Mouse (Mus musculus): Measurements from ENCODE around the gene C130032M10Rik.
"Not testable (repeated sequence)": the region's sequence is repeated elsewhere in the genome, so short reads cannot be mapped to it uniquely, and the experiment has no call there.

Gene C130032M10Rik

DNA sequence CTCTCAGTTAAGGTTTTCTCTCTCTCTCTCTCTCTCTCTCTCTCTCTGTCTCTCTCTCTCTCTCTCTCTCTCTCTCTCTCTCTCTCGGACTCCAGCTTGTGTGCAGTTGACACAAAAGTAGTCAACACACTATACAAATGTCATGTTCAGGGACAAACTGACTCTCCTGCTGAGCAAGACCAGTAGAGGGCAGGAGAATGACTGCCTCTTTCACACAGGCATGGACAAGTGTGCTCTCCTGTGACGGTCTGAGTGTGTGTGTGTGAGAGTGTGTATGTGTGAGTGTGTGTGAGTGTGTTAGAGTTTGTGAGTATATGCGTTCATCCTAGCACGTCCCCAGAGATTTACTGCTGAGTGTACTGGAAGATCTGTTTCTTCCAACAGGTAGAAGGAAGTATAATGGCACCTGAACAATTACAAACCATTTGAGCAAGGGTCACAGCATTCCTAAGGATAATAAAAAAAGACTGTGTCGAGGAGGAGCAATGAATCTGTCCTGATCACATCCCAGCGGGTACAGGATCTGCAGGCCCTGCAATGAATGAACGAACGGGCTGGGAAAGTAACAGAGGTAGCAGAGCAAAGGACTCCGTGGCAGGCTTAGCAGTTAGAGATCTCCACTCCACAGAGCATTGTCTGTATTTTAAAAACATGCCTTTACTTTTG, 3.4 kb downstream of the C130032M10Rik start:
- no peak for DNase-seq (ENCODE audit: low spot score)

DNA sequence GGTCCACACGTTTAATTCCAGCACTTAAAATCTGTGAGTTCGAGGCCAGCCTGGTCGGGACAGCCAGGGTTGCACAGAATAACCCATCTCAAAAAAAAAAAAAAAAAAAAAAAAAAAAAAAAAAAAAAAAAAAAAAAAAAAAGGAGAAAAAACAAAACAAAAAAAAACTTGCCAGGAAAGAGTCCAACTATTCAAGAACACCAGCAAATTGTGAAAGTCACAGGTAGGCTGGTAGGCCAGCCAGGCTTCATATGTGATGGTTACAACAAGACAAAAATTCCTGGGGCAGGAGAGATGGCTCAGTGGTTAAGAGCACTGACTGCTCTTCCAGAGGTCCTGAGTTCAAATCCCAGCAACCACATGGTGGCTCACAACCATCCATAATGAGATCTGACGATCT, 5.0 kb downstream of the C130032M10Rik start:
- DNase-seq (ENCODE audit: low spot score): not testable (repeated sequence)

DNA sequence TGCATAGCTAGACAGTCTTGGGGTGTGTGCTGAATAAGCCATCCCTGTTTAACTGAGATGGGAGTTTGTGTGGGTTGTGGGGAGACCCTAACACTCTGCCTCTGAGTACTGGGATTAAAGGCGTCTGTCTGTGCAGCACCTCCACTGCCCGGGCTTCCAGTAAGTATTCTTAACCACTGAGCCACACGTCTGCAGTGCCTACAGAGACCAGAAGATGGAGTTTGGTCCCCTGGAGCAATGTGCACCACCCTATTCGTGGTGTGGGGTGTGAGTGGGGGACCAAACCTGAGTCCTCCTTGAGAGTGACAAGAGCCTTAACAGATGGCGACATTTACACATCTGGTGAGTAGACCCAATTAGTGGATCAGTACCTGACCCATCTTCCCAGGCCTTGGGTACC, 6.5 kb downstream of the C130032M10Rik start:
- DNase-seq (ENCODE audit: low spot score): peak; percentile 53

DNA sequence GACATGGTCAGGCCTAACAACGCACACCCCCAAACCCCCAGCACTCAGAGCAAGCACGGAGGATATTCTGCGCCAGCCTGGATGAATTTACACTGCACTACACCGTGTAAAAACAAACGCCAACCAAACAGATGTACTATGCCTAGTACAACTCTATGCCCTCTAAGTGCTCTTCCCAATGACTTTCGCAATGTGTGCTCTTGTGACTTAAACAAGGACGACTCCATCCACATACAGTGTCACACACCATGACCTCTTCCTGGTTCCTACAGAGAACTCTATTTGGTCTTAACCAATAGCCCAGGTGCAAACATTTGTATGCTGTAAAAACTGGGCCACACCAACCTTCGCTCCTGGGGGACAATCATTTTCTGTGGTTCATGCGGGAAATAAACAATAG, 7.0 kb downstream of the C130032M10Rik start:
- DNase-seq (ENCODE audit: low spot score): no peak

DNA sequence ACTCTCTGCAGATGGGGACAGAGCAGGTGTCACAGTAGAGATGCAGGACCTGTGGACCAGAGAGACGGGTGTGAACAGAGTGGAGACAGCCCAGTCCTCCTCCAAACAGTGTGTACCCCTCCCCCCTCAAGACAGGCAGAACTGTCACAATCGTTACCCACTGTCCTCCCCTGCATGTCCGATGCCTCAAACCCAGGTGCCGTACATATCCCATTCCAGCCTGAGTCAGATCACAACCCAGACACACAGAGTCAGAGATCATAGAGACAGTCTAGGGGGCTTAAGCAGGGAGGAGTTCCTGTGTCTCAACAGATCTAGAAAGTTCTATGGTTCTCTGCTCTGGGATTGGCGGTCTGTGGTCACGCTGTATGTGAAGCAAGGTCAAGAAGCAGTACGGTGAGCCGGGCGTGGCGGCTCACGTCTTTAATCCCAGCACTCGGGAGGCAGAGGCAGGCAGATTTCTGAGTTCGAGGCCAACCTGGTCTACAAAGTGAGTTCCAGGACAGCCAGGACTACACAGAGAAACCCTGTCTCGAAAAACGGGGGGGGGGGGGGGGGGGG, 9.7 kb downstream of the C130032M10Rik start:
- DNase-seq (ENCODE audit: low spot score): no peak

DNA sequence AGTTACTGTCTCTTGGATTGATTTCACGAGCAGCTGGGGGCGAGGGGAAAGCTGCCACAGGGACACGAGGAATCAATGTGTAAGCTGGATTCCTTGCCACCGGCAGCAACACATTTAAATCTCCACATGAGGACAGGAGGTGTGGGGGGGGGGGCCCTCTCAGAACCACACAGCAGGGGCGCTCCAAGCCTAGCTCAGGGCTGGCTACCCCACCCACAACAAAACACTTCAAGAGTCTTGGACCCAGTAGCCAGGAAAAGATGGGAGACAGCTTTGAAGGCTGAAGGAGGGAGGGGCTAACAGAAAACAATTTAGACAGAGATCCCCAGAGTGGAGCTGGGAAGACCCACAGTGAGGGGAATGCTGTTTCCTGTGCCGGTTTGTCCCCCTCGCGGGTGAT, 10.4 kb downstream of the C130032M10Rik start:
- no peak for DNase-seq (ENCODE audit: low spot score)

DNA sequence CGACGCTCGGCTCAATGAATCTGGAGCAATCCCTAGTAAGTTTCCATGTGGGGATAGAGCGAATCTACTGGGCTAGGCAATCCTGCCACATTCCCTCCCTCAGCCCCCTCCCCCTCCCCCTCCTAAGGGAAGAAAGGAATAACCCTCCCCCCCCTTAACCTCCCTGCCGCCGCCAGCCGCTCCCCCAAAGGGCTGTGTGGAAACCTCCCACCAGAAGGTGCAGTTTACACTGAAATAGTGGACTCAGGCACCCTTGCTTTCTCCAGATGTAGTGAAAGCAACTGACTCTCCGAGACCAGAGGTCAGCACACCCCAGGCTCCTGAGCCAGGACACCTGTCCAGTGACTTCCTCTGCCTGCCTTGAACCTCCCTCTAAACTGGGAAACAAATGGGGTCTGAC, 11.1 kb downstream of the C130032M10Rik start:
- DNase-seq (ENCODE audit: low spot score): no peak

DNA sequence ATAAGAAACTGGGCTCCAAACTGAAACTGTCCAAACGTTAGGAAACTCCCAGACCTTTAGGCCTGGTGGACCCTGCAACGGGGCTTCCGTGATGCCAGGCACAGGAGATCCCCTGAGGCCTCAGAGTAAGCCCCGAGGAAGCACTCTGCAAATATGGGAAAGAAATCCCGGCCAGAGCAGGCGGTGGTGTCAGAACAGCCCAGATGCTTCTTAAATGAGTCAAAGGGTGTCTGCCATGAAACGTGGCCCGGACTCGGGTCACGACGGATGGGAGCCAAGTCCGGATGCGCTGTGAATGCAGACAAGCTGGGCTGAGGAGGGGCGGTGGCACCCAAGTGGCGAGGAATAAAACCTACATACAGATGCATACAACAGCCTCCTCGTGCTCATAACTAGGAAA, 11.6 kb downstream of the C130032M10Rik start:
- peak; percentile 81 for DNase-seq (ENCODE audit: low spot score)

DNA sequence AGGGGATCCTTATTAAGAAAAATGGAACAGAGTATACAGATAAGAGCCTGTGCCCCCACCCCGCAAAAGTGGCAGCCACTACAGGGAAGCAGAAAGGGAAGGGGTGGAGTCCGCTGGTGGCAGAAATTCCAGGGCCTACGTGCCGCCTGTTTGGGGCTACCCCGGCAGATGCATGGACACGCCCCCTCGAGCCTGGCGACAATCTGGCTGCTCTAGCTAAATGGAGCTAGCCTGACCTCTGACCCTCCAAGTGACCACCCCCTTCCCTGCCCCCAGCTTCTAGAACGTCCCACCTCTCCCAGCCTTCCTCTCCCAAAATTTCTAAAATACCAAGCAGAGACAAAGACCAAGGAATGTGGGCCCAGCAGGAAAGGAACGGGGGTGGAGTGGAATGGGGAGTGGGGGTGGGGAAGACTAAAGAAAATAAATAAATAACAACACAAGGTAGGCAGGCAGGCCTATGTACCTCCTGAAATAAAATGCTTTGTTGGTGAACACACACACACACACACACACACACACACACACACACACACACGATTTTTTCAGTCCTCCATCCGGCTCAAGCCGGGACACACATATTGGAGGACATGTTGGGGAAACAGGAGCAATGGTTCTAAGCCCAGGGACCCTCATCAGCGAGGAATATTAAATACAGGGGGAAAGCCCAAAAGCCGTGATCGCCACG, 12.6 kb downstream of the C130032M10Rik start:
- peak; percentile 75 for DNase-seq (ENCODE audit: low spot score)

DNA sequence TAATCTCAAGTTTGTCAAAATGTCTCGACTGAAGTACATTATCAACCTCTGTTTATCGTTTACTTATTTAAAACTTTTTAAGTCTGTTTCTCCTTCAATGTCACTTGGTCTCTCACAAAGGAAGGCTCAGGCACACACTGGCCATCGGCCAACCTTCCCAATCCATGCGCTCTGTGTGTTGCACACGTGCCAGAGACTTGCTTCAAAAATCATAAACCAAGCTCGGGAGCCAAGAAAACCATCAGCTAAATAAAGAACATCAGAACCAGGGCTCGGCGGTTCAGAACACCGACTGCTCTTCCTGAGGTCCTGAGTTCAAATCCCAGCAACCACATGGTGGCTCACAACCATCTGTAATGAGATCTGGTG, 13.2 kb downstream of the C130032M10Rik start:
- no peak for DNase-seq (ENCODE audit: low spot score)

DNA sequence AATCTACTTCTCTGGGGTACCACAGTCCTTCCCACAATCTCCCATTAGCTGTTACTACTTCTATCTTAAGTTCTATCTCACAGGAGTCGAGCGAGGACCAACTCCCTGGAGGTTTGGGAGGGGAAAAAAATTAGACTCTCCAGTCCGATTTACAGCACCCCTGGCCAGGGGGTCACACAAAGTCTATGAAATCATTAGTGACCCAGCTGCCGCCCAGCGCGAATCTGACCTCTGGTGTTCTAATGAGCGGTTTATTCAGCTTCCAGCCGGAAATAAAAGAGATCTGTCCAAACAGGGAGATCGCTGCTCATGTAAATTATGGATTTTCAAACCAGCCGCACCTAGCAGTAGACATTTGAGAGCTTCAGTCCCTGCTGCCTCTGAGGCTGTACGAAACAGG, 15.8 kb downstream of the C130032M10Rik start:
- DNase-seq (ENCODE audit: low spot score): peak; percentile 43

DNA sequence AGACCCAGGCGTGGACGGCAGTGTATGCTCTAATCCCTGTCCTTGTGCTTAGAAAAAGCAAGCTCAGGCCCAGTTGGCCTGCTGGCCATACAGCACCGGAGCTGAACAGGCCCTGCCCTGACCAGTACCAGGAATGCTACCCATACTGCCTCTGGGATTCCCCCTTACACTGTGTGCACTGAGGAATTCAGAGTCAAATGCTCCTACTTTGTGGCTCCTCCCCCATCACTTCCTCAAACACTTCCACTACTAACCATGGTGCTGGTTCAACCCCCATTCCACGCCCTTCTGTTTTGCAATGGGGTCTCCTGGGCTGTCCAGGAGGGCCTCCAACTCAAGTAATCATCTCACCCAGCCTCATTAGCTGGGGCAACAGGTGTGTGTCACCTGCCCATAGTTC, 18.4 kb downstream of the C130032M10Rik start:
- no peak for DNase-seq (ENCODE audit: low spot score)

DNA sequence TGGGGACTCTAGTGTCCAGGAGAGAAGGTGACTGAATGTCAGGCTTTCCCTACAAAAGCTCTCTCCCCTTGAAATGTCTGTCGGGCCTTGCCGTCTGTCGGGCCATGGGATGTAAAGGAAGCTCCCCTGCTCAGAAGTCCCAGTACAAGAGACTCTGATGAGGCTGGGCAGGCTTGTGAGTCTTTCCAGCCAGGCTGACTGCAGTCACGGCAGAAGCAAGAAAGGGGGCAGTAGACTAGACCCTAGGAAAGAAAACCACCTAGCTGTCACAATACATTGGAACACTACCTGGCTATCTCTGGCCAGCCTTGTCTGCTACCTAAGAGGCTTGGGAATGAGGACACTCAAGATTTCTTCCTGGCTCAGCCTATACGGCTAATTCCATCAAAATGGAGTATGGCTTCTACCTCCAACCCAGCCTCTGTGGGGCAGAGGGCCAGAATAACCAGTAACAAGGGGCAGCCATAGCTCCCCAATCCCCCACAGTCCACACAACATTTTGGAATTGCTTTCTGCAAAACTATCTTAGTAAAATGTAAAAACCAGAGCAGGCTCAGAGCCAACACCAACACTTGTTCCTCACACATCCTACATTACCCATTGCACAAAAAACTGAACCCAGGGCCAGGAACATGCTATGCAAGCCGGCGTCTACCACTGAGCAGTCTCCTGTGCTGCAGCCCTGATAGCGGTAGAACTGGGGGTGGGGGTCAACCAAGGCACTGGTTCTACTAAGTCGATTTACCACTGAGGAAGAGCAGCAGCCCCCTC, 19.4 kb downstream of the C130032M10Rik start:
- DNase-seq (ENCODE audit: low spot score): no peak

DNA sequence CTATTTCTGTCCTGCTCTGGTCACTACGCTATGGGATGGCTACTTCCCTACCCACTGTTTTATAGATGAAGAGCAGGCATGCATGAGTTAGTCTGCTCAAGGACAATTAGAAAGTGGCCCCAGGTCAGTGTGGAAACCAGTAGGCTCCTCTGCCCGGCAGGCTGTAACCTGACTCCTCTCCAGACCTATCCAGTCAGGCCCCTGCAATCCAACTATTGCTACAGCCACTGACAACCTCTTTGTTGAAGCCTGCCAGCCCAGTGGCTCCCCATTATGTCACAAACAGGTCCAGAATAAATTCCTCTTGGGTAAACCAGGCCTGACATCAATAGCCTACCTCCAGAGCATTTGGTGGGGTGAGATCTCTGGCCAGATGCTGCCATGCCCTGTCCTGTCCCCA, 21.1 kb downstream of the C130032M10Rik start:
- DNase-seq (ENCODE audit: low spot score): peak; percentile 61

DNA sequence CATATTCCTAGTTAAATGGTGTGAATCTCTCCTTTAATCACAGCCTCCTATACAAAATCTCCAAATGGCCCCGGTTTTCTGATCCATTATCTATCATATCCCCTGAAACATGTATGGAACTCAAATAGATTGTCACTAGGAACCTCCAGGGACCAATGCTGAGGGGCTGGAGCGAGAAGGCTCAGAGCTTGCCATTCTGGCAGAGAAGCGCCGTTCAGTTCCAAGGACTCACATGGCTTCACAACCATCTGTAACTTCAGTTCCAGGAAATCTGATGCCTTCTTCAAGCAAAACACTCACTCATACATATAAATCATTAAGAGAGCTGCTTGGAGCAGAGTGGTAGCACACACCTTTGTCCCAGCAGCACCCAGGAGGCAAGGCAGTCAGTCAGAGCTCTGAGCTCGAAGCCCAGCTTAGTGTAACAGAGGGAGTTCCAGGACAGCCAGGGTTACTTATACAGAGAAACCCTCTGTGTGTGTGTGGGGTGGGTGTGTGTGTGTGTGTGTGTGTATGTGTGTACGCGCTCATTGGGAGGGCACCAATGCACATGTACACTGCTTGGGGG, 23.6 kb downstream of the C130032M10Rik start:
- no peak for DNase-seq (ENCODE audit: low spot score)

DNA sequence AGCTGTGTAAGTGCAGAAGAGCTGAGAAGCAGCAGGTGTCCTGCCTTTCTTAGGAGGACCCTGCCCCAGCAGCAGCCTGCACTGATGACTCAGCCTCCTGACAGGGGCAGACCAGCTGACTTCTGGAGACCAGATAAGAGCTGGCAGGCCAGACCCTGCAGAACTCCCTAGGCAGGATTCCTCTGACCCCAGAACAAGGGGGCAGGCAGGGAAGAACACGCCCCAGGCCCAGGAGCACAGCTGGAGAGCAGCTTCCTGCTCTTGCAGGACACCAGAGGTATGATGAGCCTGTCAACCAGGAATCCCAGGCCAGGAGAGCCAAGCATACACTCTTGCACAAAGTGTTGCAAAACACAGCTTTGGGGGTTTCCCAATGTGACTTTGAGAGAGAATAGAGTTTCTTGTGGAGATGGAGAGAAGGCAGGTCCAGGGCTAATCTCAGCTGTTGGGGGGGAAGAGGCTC, 25.8 kb downstream of the C130032M10Rik start:
- no peak for DNase-seq (ENCODE audit: low spot score)

DNA sequence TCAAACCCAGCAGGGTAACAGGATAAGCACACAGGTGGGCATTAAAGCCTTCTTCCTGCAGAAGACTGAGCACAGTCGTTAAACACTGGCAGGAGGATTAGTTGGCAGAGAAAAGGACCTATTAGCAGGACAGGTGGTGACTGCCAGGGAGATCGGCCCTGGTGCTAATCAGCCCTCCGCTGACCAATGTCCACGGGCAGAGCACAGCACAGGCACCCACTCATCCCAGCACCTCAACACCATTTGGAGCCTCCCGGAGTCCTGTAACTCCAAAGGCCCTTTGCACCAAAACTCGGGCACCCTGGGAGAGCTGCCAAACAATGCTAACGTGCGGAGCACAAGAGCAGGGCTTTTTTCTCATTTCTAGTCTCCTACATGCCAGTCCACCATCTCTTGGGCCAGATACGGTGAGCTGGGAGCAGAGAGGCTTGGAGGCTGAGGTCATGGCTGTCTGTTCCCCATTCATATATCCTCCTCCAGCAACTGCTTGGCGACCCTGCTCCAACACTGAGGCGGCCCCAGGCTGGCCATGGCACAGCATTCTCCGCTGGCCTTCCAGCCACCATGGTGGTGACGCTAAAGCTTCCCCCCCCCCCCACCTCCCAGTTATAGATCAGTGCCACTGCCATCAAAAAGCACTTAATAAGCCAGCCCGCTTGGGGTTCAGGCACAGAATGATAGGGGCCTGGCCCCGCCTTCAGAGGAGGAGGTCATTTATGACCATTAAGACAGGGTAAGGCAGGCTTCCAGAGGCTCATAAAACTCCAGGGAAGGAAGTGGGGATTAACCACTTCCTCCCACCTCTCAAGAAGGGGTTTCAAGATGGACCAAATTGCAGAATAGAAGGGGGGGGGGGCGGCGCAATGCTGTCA, 28.6 kb downstream of the C130032M10Rik start:
- no peak for DNase-seq (ENCODE audit: low spot score)

DNA sequence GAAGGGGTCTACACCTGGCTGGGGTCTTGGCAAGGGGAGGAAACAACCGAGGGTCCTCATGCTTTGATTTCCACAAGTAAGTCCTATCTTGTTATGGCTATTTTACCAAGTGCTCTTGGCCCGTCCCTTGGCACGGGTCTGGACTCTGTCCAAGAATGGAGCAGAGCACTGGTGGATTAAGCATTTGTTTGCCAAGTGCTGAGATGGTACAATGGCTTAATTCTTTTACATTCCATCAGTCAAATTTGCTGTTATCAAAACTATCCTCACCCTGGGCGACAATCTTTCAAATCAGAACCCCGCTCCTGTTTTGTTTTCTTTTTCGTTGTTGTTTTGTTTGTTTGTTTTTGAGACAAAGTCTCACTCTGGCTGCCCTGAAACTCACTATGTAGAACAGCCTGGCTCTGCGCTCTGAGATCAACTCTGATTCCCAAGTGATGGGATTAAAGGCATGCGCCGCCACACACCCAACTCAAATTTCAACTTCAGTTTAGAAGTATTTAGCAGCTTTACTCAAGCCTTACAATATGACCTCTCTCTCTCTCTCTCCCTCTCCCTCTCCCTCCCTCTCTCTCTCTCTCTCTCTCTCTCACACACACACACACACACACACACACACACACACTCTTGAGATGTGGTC, 29.4 kb downstream of the C130032M10Rik start:
- no peak for DNase-seq (ENCODE audit: low spot score)

DNA sequence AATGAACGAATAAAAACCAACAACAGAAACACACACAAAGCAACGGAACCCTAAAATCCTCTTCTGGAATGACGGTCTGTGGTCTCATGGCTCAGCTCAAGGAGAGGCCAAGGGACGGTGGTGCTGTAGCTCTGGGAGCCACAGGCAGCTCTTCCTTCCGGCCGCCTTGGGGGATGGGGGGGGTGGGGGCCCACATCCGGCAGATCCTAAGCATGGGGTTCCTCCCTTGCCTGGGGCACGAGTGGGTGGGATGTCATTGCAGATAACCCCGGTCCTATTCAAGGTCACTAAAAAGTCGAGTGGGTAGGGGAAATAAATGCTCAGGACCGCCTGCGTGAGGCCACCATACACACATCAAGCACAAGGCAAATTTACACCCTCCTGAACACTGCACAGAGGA, 31.3 kb downstream of the C130032M10Rik start:
- no peak for DNase-seq (ENCODE audit: low spot score)

DNA sequence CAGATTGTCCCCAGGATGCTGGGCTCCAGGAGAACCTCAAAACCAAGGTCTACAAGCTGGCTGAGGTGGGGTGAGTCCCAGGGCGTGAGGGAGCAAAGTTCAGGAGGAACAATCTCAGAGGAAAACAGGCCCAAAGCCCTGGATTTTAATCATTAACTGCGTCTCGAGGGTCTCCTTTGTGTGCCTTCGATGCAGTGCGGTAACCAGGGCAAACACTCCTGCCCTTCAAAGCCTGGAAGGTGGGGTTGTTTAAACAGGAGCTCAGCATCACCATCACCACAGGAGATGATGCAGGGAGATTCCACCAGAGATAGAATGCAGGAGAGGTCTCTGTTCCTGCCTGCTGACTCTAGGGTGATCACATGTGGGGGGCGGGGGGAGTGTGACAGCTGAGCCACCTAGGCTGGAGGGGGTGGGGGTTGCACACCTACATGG, 32.2 kb downstream of the C130032M10Rik start:
- DNase-seq (ENCODE audit: low spot score): no peak

DNA sequence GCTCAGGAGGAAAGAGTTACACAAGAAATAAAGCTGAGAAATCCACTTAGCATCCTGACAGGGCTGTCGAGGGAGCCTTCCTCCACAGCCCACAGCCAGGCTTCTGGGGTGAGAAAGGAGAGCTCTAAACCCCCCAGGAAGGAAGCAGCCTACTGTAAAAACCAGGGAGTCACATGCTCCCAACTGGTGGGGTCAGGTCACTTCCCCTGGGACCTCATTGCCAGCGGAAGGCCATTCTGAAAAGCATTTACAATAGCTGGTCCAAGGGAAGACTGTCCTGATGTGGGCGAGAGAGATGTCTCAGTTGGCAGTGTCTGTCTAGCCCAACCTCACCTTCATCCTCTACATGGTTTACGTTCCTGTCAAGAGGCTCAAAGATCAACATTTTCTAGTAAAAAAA, 33.0 kb downstream of the C130032M10Rik start:
- no peak for DNase-seq (ENCODE audit: low spot score)

Measured in retina, embryonic 14.5 days (tissue).